Mouse (Mus musculus): ENCODE data around the gene Pars2. TPM values are rescaled to one million over a fixed set of nuclear protein-coding genes. Genes with fewer than 3 reads are reported as not detected.

Pars2 gene
- polyA plus RNA-seq, 1 experiment from 2014 or later, result 13.3 TPM

DNA sequence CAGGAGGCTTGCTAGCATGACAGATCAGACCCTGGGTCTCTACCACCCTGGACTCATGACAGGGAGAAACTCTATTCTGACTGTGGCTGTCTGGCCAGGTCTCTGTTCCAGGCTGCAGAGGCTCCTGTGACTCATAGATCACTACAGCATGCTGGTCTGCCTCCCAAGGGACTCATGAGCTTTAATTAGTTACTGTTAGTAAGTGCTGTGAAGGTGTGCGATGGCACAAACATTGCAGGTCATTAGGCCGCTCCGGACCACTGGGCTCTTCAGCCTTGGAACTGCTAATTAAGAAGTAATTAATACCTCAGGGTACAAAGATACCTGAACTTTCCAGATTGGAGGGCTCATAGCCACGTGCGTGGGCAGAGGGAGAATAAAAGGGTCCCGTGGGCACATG is 3.7 kb upstream of the Pars2 start:
- Histone ChIP-seq H3K9ac (ENCODE audit: low read length) (no peak overlapping the region), H3K9me3 (ENCODE audit: control insufficient read depth, low read length) (no peaks in the 10 kb centered on the region; the same call in 1 of the 2 replicates), H3K27me3 (ENCODE audit: control insufficient read depth, insufficient read depth, low read length) (no peaks in the 10 kb centered on the region), H3K4me1 (replicated peaks; ENCODE audit: control insufficient read depth, insufficient read depth, low read length) (peaks cover 6% of the 10 kb centered on the region), H3K27ac (ENCODE audit: low read depth, low read length) (no peak overlapping the region), H3K4me2 (ENCODE audit: low read depth, low read length, severe bottlenecking) (no peak overlapping the region), H3K4me3 (ENCODE audit: low read depth, low read length) (no peak overlapping the region), H3K36me3 (ENCODE audit: control insufficient read depth, insufficient read depth, low read length) (no peaks in the 10 kb centered on the region)
- no peak for ATAC-seq (replicated peaks; ENCODE audit: low FRiP score)
- WGBS, result 83% methylated on average over 6 of the region's 6 CpGs
- DNase-seq (ENCODE audit: low spot score), result no peak

DNA sequence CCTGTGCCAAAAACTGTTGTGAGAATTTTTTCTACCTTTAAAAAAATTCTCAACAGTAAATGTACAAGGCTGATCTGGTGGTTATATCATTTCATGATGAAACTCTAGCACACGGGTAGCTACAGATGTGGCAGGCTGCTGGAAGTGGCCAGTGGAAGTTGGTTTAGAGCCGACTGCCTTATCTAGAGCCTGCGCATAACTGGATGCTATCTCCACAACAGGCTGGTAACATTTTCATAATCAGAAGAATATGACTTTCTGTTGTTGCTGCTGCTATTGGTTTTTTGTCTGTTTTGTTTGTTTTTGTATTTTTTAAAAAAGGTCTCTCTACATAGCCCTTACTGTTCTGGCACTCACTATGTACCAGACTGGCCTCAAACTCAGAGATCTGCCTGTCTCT is 1.7 kb downstream of the Pars2 start:
- WGBS, result 93% methylated on average over 3 of the region's 3 CpGs
- no peak overlapping the region for H3K27ac ChIP-seq (ENCODE audit: low read depth, low read length)
- H3K4me2 ChIP-seq (ENCODE audit: low read depth, low read length, severe bottlenecking), result no peak overlapping the region
- peaks cover 6% of the 10 kb centered on the region for H3K4me1 ChIP-seq (replicated peaks; ENCODE audit: control insufficient read depth, insufficient read depth, low read length)
- DNase-seq (ENCODE audit: low spot score), result no peak
- no peaks in the 10 kb centered on the region; the same call in 1 of the 2 replicates for H3K36me3 ChIP-seq (ENCODE audit: control insufficient read depth, insufficient read depth, low read length)
- ATAC-seq (replicated peaks; ENCODE audit: low FRiP score), result no peak
- no peak overlapping the region for H3K4me3 ChIP-seq (ENCODE audit: low read depth, low read length)
- H3K9ac ChIP-seq (ENCODE audit: low read length), result no peak overlapping the region
- H3K9me3 ChIP-seq (ENCODE audit: control insufficient read depth, low read length), result no peaks in the 10 kb centered on the region; the same call in 1 of the 2 replicates
- no peaks in the 10 kb centered on the region for H3K27me3 ChIP-seq (ENCODE audit: control insufficient read depth, insufficient read depth, low read length)

DNA sequence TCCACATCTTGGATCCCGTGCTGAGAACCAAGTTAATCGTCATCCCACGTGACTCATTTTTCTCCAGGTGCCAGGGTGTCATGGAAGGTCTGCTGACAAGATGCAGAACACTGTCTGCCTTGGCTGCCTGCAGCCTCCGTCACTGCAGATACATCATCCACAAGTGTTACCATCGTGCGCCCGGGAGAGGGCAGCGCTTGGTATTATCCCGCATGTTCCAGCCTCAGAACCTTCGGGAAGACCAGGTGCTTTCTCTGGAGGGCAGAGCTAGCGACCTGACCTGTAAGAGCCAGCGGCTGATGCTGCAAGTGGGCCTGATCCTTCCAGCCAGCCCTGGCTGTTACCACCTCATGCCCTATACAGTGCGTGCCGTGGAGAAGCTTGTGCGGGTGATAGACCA is 2.2 kb downstream of the Pars2 start:
- no peaks in the 10 kb centered on the region for H3K27me3 ChIP-seq (ENCODE audit: control insufficient read depth, insufficient read depth, low read length)
- no peak overlapping the region for H3K4me2 ChIP-seq (ENCODE audit: low read depth, low read length, severe bottlenecking)
- no peak overlapping the region for H3K4me3 ChIP-seq (ENCODE audit: low read depth, low read length)
- WGBS, result 94% methylated on average over 15 of the region's 15 CpGs
- no peaks in the 10 kb centered on the region; the same call in 1 of the 2 replicates for H3K36me3 ChIP-seq (ENCODE audit: control insufficient read depth, insufficient read depth, low read length)
- no peak overlapping the region for H3K27ac ChIP-seq (ENCODE audit: low read depth, low read length)
- H3K9ac ChIP-seq (ENCODE audit: low read length), result no peak overlapping the region
- DNase-seq (ENCODE audit: low spot score), result no peak
- peaks cover 6% of the 10 kb centered on the region for H3K4me1 ChIP-seq (replicated peaks; ENCODE audit: control insufficient read depth, insufficient read depth, low read length)
- no peaks in the 10 kb centered on the region; the same call in 1 of the 2 replicates for H3K9me3 ChIP-seq (ENCODE audit: control insufficient read depth, low read length)
- no peak for ATAC-seq (replicated peaks; ENCODE audit: low FRiP score)

DNA sequence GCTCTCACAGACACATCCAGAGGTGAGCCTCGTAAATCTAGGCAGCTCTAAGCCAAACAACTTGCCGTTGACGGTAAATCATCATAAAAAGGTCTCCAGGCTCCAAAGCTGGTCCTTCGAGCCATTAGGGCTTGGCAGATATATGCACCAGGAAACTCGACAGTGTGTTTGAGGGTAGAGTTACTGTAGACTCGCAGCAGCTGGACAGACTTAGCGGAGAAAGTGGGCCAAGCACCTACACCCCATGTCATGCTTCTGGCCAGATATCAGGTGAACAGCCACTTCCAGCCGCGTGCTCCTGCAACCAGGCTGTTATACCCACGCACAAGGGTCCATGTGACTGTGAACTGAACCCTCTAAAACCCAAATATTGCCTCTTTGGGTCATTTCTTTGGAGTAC is 4.8 kb downstream of the Pars2 start:
- no peak for ATAC-seq (replicated peaks; ENCODE audit: low FRiP score)
- no peaks in the 10 kb centered on the region for H3K27me3 ChIP-seq (ENCODE audit: control insufficient read depth, insufficient read depth, low read length)
- H3K4me2 ChIP-seq (ENCODE audit: low read depth, low read length, severe bottlenecking), result no peak overlapping the region
- H3K4me3 ChIP-seq (ENCODE audit: low read depth, low read length), result no peak overlapping the region
- no peak overlapping the region for H3K27ac ChIP-seq (ENCODE audit: low read depth, low read length)
- H3K4me1 ChIP-seq (replicated peaks; ENCODE audit: control insufficient read depth, insufficient read depth, low read length), result peaks cover 6% of the 10 kb centered on the region
- no peak overlapping the region for H3K9ac ChIP-seq (ENCODE audit: low read length)
- DNase-seq (ENCODE audit: low spot score), result no peak
- no peaks in the 10 kb centered on the region for H3K9me3 ChIP-seq (ENCODE audit: control insufficient read depth, low read length)
- no peaks in the 10 kb centered on the region; the same call in 1 of the 2 replicates for H3K36me3 ChIP-seq (ENCODE audit: control insufficient read depth, insufficient read depth, low read length)
- 91% methylated on average over 10 of the region's 10 CpGs for WGBS

DNA sequence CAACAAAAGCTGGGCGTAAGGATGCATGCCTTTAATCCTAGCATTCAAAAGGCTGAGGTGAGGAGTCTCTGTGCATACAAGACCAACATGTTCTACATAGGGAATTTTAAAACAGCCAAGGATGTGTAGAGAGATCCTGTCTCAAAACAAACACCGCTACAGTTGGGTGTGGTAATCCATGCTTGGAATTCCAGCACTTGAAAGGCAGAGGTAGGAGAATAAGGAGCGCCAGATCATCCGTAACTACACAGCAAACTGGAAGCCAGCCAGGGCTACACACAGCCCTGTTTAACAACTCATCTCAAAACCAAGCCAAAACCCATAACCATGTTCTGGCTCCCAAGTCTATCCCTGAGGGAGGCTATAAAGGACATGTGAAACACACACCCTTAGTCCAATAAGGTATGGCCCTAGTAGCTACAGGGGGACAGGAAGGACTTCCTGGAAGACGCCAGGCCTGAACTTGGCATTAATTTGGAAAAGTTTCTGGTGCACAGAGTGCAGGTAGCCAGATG is 13.1 kb downstream of the Pars2 start:
- no peaks in the 10 kb centered on the region; the same call in 1 of the 2 replicates for H3K36me3 ChIP-seq (ENCODE audit: control insufficient read depth, insufficient read depth, low read length)
- H3K9ac ChIP-seq (ENCODE audit: low read length), result no peak overlapping the region
- no peak for ATAC-seq (replicated peaks; ENCODE audit: low FRiP score)
- no peaks in the 10 kb centered on the region for H3K4me1 ChIP-seq (replicated peaks; ENCODE audit: control insufficient read depth, insufficient read depth, low read length)
- no peak for DNase-seq (ENCODE audit: low spot score)
- H3K4me2 ChIP-seq (ENCODE audit: low read depth, low read length, severe bottlenecking), result no peak overlapping the region
- H3K4me3 ChIP-seq (ENCODE audit: low read depth, low read length), result no peak overlapping the region
- H3K27me3 ChIP-seq (ENCODE audit: control insufficient read depth, insufficient read depth, low read length), result no peaks in the 10 kb centered on the region
- no peaks in the 10 kb centered on the region for H3K9me3 ChIP-seq (ENCODE audit: control insufficient read depth, low read length)
- H3K27ac ChIP-seq (ENCODE audit: low read depth, low read length), result no peak overlapping the region
- 92% methylated on average over 5 of the region's 5 CpGs for whole genome bisulfite sequencing

DNA sequence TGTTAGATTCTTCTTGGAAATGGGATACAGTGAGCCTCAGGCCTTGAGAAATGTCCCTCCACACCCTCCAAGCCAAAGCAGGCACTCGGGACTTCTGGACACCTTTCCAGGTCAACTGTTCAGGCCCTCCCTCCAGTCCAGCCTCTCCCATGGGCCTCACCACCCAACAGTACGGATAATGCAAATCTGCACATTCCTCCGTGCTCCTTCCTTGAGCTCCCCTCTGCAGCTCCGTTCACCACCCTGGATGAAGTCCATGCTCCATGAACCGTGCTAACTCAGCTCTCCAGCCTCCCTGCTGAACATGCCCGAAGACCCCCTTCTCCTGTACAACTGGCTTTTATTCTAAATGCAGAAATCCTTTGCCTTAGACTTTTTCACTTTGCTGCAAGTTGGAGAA is 13.8 kb downstream of the Pars2 start:
- 90% methylated on average over 6 of the region's 6 CpGs for WGBS
- Histone ChIP-seq H3K27me3 (ENCODE audit: control insufficient read depth, insufficient read depth, low read length) (no peaks in the 10 kb centered on the region), H3K27ac (ENCODE audit: low read depth, low read length) (no peak overlapping the region), H3K36me3 (ENCODE audit: control insufficient read depth, insufficient read depth, low read length) (peaks cover under 1% of the 10 kb centered on the region; the same call in 1 of the 2 replicates), H3K4me2 (ENCODE audit: low read depth, low read length, severe bottlenecking) (no peak overlapping the region), H3K4me3 (ENCODE audit: low read depth, low read length) (no peak overlapping the region), H3K9me3 (ENCODE audit: control insufficient read depth, low read length) (no peaks in the 10 kb centered on the region), H3K4me1 (replicated peaks; ENCODE audit: control insufficient read depth, insufficient read depth, low read length) (no peaks in the 10 kb centered on the region), H3K9ac (ENCODE audit: low read length) (no peak overlapping the region)
- DNase-seq (ENCODE audit: low spot score) (no peak), ATAC-seq (replicated peaks; ENCODE audit: low FRiP score) (no peak)

DNA sequence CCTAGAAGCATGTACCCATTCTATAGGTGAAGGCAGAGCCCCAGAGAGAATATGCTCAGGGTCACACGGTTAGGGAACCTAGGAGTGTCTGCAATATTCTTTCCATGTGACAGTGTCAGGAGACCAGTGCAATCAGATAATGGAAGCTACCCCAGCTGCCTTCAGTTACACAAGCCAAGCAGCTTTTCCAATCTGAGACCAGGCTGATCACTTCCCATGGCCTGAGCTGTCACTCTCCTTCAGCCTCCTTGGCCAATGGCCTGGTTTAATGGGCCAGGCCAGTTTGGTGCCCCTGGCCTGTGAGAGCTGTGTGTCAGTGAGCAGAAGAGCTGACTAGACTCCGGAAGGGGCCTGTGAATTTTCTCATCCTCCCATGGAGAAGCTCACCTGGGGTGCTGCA is 14.4 kb downstream of the Pars2 start:
- DNase-seq (ENCODE audit: low spot score) (no peak), ATAC-seq (replicated peaks; ENCODE audit: low FRiP score) (no peak)
- H3K4me1 ChIP-seq (replicated peaks; ENCODE audit: control insufficient read depth, insufficient read depth, low read length), result no peaks in the 10 kb centered on the region
- H3K27ac ChIP-seq (ENCODE audit: low read depth, low read length), result no peak overlapping the region
- H3K4me2 ChIP-seq (ENCODE audit: low read depth, low read length, severe bottlenecking), result no peak overlapping the region
- 93% methylated on average over 2 of the region's 2 CpGs for WGBS
- peaks cover 5% of the 10 kb centered on the region; the same call in 1 of the 2 replicates for H3K36me3 ChIP-seq (ENCODE audit: control insufficient read depth, insufficient read depth, low read length)
- H3K27me3 ChIP-seq (ENCODE audit: control insufficient read depth, insufficient read depth, low read length), result no peaks in the 10 kb centered on the region
- no peak overlapping the region for H3K4me3 ChIP-seq (ENCODE audit: low read depth, low read length)
- H3K9me3 ChIP-seq (ENCODE audit: control insufficient read depth, low read length), result no peaks in the 10 kb centered on the region
- H3K9ac ChIP-seq (ENCODE audit: low read length), result no peak overlapping the region

DNA sequence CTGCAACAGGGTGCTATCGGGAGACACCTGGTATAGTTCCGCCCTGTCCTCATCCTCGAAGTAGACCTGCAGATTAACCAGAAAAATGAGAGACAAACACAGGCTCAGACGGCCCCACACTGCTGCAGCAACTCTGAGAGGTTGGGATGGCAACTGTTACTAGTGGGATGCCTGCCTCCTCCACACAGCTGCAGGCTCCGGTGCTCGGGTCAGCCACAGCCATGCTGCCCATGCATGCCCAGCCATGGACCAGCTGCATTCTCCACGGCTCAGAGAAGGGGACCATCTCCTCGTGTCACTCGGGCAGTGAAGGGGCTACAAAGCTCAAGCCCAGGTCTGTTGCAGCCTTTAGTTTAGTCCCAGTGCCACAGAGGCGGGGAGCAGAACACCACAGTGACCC is 14.8 kb downstream of the Pars2 start:
- H3K27ac ChIP-seq (ENCODE audit: low read depth, low read length), result no peak overlapping the region
- no peaks in the 10 kb centered on the region for H3K4me1 ChIP-seq (replicated peaks; ENCODE audit: control insufficient read depth, insufficient read depth, low read length)
- H3K9ac ChIP-seq (ENCODE audit: low read length), result no peak overlapping the region
- no peak for ATAC-seq (replicated peaks; ENCODE audit: low FRiP score)
- no peak for DNase-seq (ENCODE audit: low spot score)
- no peak overlapping the region for H3K4me3 ChIP-seq (ENCODE audit: low read depth, low read length)
- H3K4me2 ChIP-seq (ENCODE audit: low read depth, low read length, severe bottlenecking), result no peak overlapping the region
- H3K9me3 ChIP-seq (ENCODE audit: control insufficient read depth, low read length), result no peaks in the 10 kb centered on the region
- peaks cover 6% of the 10 kb centered on the region; the same call in 1 of the 2 replicates for H3K36me3 ChIP-seq (ENCODE audit: control insufficient read depth, insufficient read depth, low read length)
- no peaks in the 10 kb centered on the region for H3K27me3 ChIP-seq (ENCODE audit: control insufficient read depth, insufficient read depth, low read length)
- 95% methylated on average over 10 of the region's 10 CpGs for WGBS

DNA sequence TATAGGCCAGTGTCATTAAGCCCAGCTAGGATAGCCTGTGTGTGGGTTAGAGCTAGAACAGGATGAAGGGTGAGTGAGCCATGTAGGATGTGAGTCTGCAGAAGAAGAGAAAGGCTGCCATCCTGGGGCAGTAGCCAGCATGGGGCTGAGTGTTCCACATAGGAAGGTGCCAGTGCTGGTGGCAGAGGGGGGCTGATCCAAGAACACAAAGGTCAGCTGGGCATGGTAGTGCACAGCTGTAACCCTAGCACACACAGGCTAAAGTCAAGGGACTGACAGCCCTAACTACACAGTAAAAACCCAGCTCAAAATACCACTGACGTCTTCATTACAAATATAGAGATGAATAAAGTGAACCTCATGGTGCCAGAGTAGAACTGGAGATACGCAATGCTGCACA is 15.7 kb downstream of the Pars2 start:
- H3K9me3 ChIP-seq (ENCODE audit: control insufficient read depth, low read length), result no peaks in the 10 kb centered on the region
- H3K4me3 ChIP-seq (ENCODE audit: low read depth, low read length), result no peak overlapping the region
- no peak overlapping the region for H3K4me2 ChIP-seq (ENCODE audit: low read depth, low read length, severe bottlenecking)
- WGBS, result 89% methylated on average over 2 of the region's 2 CpGs
- H3K27me3 ChIP-seq (ENCODE audit: control insufficient read depth, insufficient read depth, low read length), result no peaks in the 10 kb centered on the region
- no peaks in the 10 kb centered on the region for H3K4me1 ChIP-seq (replicated peaks; ENCODE audit: control insufficient read depth, insufficient read depth, low read length)
- ATAC-seq (replicated peaks; ENCODE audit: low FRiP score) (no peak), DNase-seq (ENCODE audit: low spot score) (no peak)
- no peak overlapping the region for H3K9ac ChIP-seq (ENCODE audit: low read length)
- no peak overlapping the region for H3K27ac ChIP-seq (ENCODE audit: low read depth, low read length)
- H3K36me3 ChIP-seq (ENCODE audit: control insufficient read depth, insufficient read depth, low read length), result peaks cover 6% of the 10 kb centered on the region; the same call in 1 of the 2 replicates
